Mouse (Mus musculus) CH12.LX (cell line): ENCODE measurements around the gene Nxn. TPM values are rescaled to one million over a fixed set of nuclear protein-coding genes. Genes with fewer than 3 reads are reported as not detected.

ENCODE experiments used
- DNase-seq: peaks from one replicate; pipeline ENCODE4 v3.0.0-alpha.2; 2013; ENCODE audit errors: extremely low read depth
- H3K27ac ChIP-seq: 2 replicates; pipeline ENCODE4 v1.5.1; 2012; ENCODE audit warnings: low read depth, mild to moderate bottlenecking, control low read depth, moderate library complexity; ENCODE audit not compliant: insufficient read depth
- H3K27me3 ChIP-seq: replicated peaks from 2 replicates; pipeline ENCODE3; 2012; ENCODE audit warnings: inconsistent platforms
- H3K36me3 ChIP-seq, 2 experiments: replicated peaks in 1 of 2; 2 replicates each; pipeline versions ENCODE3 to v1.6.1; 2012; ENCODE audit warnings: inconsistent platforms in 1 of 2, low read length in 1 of 2, mild to moderate bottlenecking in 1 of 2, mixed read lengths in 1 of 2, moderate library complexity in 1 of 2; ENCODE audit not compliant: control insufficient read depth in 1 of 2, insufficient read depth in 1 of 2
- H3K4me1 ChIP-seq, 2 experiments: 2 replicates each; pipeline ENCODE4 v1.6.1; 2012; ENCODE audit warnings: inconsistent platforms in 1 of 2, moderate library complexity in 1 of 2; ENCODE audit not compliant: insufficient read depth in 2 of 2, control insufficient read depth in 1 of 2
- H3K4me2 ChIP-seq: 2 replicates; pipeline ENCODE4 v1.6.1; 2012; ENCODE audit warnings: low read depth, mild to moderate bottlenecking, control low read depth; ENCODE audit not compliant: poor library complexity, insufficient read depth, severe bottlenecking
- H3K4me3 ChIP-seq, 3 experiments: fragments of 150-350 bp in 1 of 3; sonication (generic) in 1 of 3; replicated peaks in 1 of 3; 2 replicates each; pipeline versions ENCODE3 to v1.5.1; 2011 to 2012; ENCODE audit warnings: low read depth in 2 of 3, low read length in 2 of 3, mild to moderate bottlenecking in 2 of 3, moderate library complexity in 2 of 3, control low read depth in 1 of 3, improper control_type of control experiment in 1 of 3, inconsistent platforms in 1 of 3, mixed read lengths in 1 of 3; ENCODE audit not compliant: poor library complexity in 1 of 3
- H3K79me2 ChIP-seq: replicated peaks from 2 replicates; pipeline ENCODE4 v1.6.1; 2012; ENCODE audit warnings: mild to moderate bottlenecking, moderate library complexity; ENCODE audit not compliant: control insufficient read depth, poor library complexity, insufficient read depth, severe bottlenecking; ENCODE audit errors: extremely low read depth
- H3K9ac ChIP-seq: 2 replicates; pipeline ENCODE4 v1.6.1; 2012; ENCODE audit warnings: low read depth, mild to moderate bottlenecking, control low read depth, moderate library complexity; ENCODE audit not compliant: insufficient read depth
- H3K9me3 ChIP-seq: replicated peaks from 2 replicates; pipeline ENCODE3; 2012; ENCODE audit warnings: low read length, inconsistent platforms, mixed read lengths
- BHLHE40 ChIP-seq: IDR thresholded peaks from 2 replicates; pipeline ENCODE4 v1.6.1; 2011; ENCODE audit warnings: mild to moderate bottlenecking, low read depth, low read length, improper control_type of control experiment
- CHD1 ChIP-seq: IDR thresholded peaks from 2 replicates; pipeline ENCODE4 v1.6.1; 2012; ENCODE audit warnings: low read depth, low read length, improper control_type of control experiment, inconsistent platforms
- CHD2 ChIP-seq: IDR thresholded peaks from 2 replicates; pipeline ENCODE4 v1.6.1; 2011; ENCODE audit warnings: low read length, improper control_type of control experiment
- CTCF ChIP-seq, 2 experiments: IDR thresholded peaks in 1 of 2; conservative IDR thresholded peaks in 1 of 2; 2 replicates each; pipeline ENCODE4 v1.5.1; 2011 to 2012; ENCODE audit warnings: low read depth in 2 of 2, low read length in 2 of 2, improper control_type of control experiment in 1 of 2, inconsistent platforms in 1 of 2, mild to moderate bottlenecking in 1 of 2, moderate library complexity in 1 of 2
- EP300 ChIP-seq: IDR thresholded peaks from 2 replicates; pipeline ENCODE4 v1.6.1; 2011; ENCODE audit warnings: low read length, improper control_type of control experiment
- ETS1 ChIP-seq: conservative IDR thresholded peaks from 2 replicates; pipeline ENCODE4 v1.6.1; 2012; ENCODE audit warnings: low read depth, mild to moderate bottlenecking, inconsistent platforms, low read length, improper control_type of control experiment, moderate library complexity
- IRF4 ChIP-seq: IDR thresholded peaks from 2 replicates; pipeline ENCODE4 v1.6.1; 2014; ENCODE audit warnings: low read depth, mild to moderate bottlenecking, inconsistent platforms, low read length, improper control_type of control experiment
- MAFK ChIP-seq: IDR thresholded peaks from 2 replicates; pipeline ENCODE4 v1.6.1; 2011; ENCODE audit warnings: low read length, improper control_type of control experiment; ENCODE audit not compliant: insufficient replicate concordance
- MAZ ChIP-seq: IDR thresholded peaks from 2 replicates; pipeline ENCODE4 v1.6.1; 2012; ENCODE audit warnings: low read depth, mild to moderate bottlenecking, inconsistent platforms, low read length, improper control_type of control experiment, moderate library complexity
- MEF2A ChIP-seq: IDR thresholded peaks from 2 replicates; pipeline ENCODE4 v1.6.1; 2014; ENCODE audit warnings: low read depth, mild to moderate bottlenecking, inconsistent platforms, low read length, improper control_type of control experiment, borderline replicate concordance
- MYC ChIP-seq: IDR thresholded peaks from 2 replicates; pipeline ENCODE4 v1.6.1; 2011; ENCODE audit warnings: low read depth, mild to moderate bottlenecking, improper control_type of control experiment, low read length
- NELFE ChIP-seq: IDR thresholded peaks from 2 replicates; pipeline ENCODE4 v1.6.1; 2011; ENCODE audit warnings: low read depth, low read length, improper control_type of control experiment
- NRF1 ChIP-seq: IDR thresholded peaks from 2 replicates; pipeline ENCODE4 v1.6.1; 2014; ENCODE audit warnings: low read depth, mild to moderate bottlenecking, inconsistent platforms, low read length, improper control_type of control experiment, moderate library complexity
- PAX5 ChIP-seq: IDR thresholded peaks from 2 replicates; pipeline ENCODE4 v1.6.1; 2012; ENCODE audit warnings: low read length, inconsistent platforms, mixed read lengths
- POLR2A ChIP-seq: IDR thresholded peaks from 2 replicates; pipeline ENCODE4 v1.6.1; 2011; ENCODE audit warnings: low read depth, mild to moderate bottlenecking, improper control_type of control experiment, low read length
- POLR2AphosphoS2 ChIP-seq: IDR thresholded peaks from 2 replicates; pipeline ENCODE4 v1.6.1; 2011; ENCODE audit warnings: low read depth, low read length, improper control_type of control experiment
- SIN3A ChIP-seq: IDR thresholded peaks from 2 replicates; pipeline ENCODE4 v1.6.1; 2012; ENCODE audit warnings: low read length, improper control_type of control experiment, inconsistent platforms
- SMC3 ChIP-seq: IDR thresholded peaks from 2 replicates; pipeline ENCODE4 v1.6.1; 2011; ENCODE audit warnings: low read depth, low read length, improper control_type of control experiment
- UBTF ChIP-seq: IDR thresholded peaks from 2 replicates; pipeline ENCODE4 v1.6.1; 2012; ENCODE audit warnings: low read depth, mild to moderate bottlenecking, inconsistent platforms, low read length, improper control_type of control experiment, moderate library complexity
- USF1 ChIP-seq: IDR thresholded peaks from 2 replicates; pipeline ENCODE4 v1.6.1; 2014; ENCODE audit warnings: low read depth, mild to moderate bottlenecking, inconsistent platforms, low read length, improper control_type of control experiment
- USF2 ChIP-seq: conservative IDR thresholded peaks from 2 replicates; pipeline ENCODE4 v1.6.1; 2011; ENCODE audit warnings: low read depth, low read length, improper control_type of control experiment
- ZC3H11A ChIP-seq: IDR thresholded peaks from 2 replicates; pipeline ENCODE4 v1.6.1; 2012; ENCODE audit warnings: low read depth, mild to moderate bottlenecking, inconsistent platforms, low read length, improper control_type of control experiment
- dilution Hi-C: fragments of 300-500 bp; cut with MboI; formaldehyde crosslinking; loops from 2 replicates; pipeline ENCODE4 v1.14.3; 2020; ENCODE audit warnings: low sequenced_read_pairs; ENCODE audit not compliant: extremely low pct_unique_long_range_greater_than_20kb, extremely low pct_ligation_motif_present
- in situ Hi-C: fragments of 300-500 bp; cut with MboI; formaldehyde crosslinking; loops from 3 replicates; pipeline ENCODE4 v1.14.3; 2019; ENCODE audit warnings: low sequenced_read_pairs, low pct_ligation_motif_present, low pct_unique_long_range_greater_than_20kb, mixed read lengths
- polyA plus RNA-seq: library from polyadenylated mRNA; unstranded; fragments of >175 nt; gene quantifications from 2 replicates; pipeline ENCODE4 v1.2.1, GENCODE M21; 2012; ENCODE audit warnings: low read depth; ENCODE audit not compliant: insufficient read length
- total RNA-seq, 2 experiments: library from RNA; depleted of rRNA; stranded (reverse); fragments of 300-350 nt in 1 of 2; fragments of >200 nt in 1 of 2; gene quantifications; 2 replicates each; pipeline ENCODE4 v1.2.3; 2012 to 2014

Gene Nxn
- total and polyA plus RNA-seq, 3 experiments: 15.3 to 24.8 (median 19.2) TPM

DNA sequence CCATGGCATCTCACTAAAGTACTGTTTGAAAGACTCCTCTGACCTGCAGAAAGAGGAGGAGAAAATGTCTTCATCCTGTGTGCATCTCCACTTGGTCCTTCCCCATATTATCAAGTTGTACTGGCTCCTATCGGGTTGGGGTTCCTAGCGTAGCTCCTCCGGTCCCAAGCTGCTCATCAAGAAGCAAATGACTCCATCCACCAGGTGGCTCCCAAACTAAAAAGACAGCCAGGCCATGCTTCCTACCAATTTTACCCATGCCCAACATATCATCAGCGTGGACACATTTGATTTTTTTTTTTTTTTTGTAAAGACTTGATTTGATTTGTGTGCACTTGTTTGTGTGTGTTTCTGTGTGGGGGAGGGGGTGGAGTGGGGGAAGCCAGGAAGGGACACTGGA lies 126.5 kb downstream of the Nxn start:
- H3K79me2 ChIP-seq: no peaks in the 10 kb centered on the region
- dilution Hi-C loops: no loop called here
- H3K9me3 ChIP-seq: no peaks in the 10 kb centered on the region
- no peak overlapping the region for H3K9ac ChIP-seq
- no peaks in the 10 kb centered on the region for H3K27me3 ChIP-seq
- no peak overlapping the region for H3K27ac ChIP-seq
- in situ Hi-C loops: no loop called here
- no peak overlapping the region for H3K4me2 ChIP-seq
- H3K36me3 ChIP-seq: peaks cover 0 to 20% of the 10 kb centered on the region in 2 experiments
- peaks cover 8 to 9% of the 10 kb centered on the region in 2 experiments for H3K4me1 ChIP-seq
- TF ChIP-seq POLR2A (no peak), CTCF (conservative IDR thresholded peaks at IDR 0.05 in 1 of 2, IDR thresholded peaks at IDR 0.05 in 1 of 2; ENCODE audit: low read depth in 2 of 2, low read length in 2 of 2) (peak in 1 of 2 experiments; percentile 50; a peak in 2 of 4 replicates), EP300 (no peak), SMC3 (peak; percentile 46), PAX5 (no peak)
- DNase-seq: no peak
- H3K4me3 ChIP-seq: no peak overlapping the region

DNA sequence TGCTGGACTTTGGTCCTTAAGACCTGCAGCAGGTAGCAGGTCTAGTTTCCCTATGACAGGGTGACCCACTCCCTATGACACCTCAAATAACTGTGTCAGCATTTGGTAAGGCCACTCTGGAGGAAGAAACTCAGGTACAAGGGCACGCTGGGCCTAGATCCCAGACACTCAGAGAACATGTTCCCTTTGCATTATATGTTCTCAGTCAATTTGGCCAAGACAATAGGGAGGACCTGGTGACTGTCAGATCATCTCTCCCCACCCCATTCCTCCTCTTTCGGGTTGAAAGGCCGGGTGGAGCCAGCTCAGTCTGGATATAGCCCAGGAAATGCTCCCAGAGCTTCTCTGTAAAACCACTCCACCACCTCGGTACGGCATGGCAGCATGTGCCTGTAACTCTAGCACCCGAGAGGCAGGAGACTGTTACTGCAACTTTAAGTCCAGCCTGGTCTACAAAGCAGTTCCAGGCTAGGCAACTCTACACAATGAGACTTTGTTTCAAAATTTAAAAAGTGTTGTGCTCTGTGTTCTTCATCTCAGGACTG lies 130.3 kb downstream of the Nxn start:
- Histone ChIP-seq H3K9ac (no peak overlapping the region), H3K79me2 (no peaks in the 10 kb centered on the region), H3K4me3 (no peak overlapping the region), H3K27ac (no peak overlapping the region), H3K4me1 (peaks cover 8 to 9% of the 10 kb centered on the region in 2 experiments), H3K4me2 (no peak overlapping the region), H3K9me3 (no peaks in the 10 kb centered on the region), H3K36me3 (peaks cover 0 to 16% of the 10 kb centered on the region in 2 experiments), H3K27me3 (no peaks in the 10 kb centered on the region)
- no peak for DNase-seq
- in situ Hi-C loops (no loop called here), dilution Hi-C loops (no loop called here)
- TF ChIP-seq NRF1 (no peak), CHD1 (no peak), POLR2A (no peak), CHD2 (no peak), EP300 (no peak), IRF4 (no peak), SIN3A (no peak), MAFK (no peak), UBTF (no peak), NELFE (no peak), BHLHE40 (no peak), ZC3H11A (no peak), POLR2AphosphoS2 (no peak), ETS1 (no peak), MEF2A (no peak), CTCF (conservative IDR thresholded peaks at IDR 0.05 in 1 of 2, IDR thresholded peaks at IDR 0.05 in 1 of 2; ENCODE audit: low read depth in 2 of 2, low read length in 2 of 2) (no peak), USF2 (no peak), MAZ (no peak), MYC (no peak), USF1 (no peak)
